Mouse (Mus musculus) midbrain, embryonic 14.5 days (tissue): ENCODE measurements around the gene R3hdm4. TPM values are rescaled to one million over a fixed set of nuclear protein-coding genes. Genes with fewer than 3 reads are reported as not detected.

ENCODE experiments used
- ATAC-seq: fragments of 200-750 bp; cut with Nextera tagmentation; 2 replicates; pipeline ENCODE4 v1.8.0; 2017; ENCODE audit warnings: moderate number of reproducible peaks, moderate library complexity; ENCODE audit not compliant: low FRiP score, low TSS enrichment
- DNase-seq: peaks from one replicate; pipeline ENCODE4 v3.0.0-alpha.2; 2015
- H3K27ac ChIP-seq: fragments of 300-500 bp; sonication (generic); replicated peaks from 2 replicates; pipeline ENCODE4 v1.5.1; 2014; ENCODE audit warnings: mild to moderate bottlenecking, low read depth, low read length, moderate library complexity
- H3K27me3 ChIP-seq: fragments of 300-500 bp; sonication (generic); 2 replicates; pipeline ENCODE4 v1.6.1; 2014; ENCODE audit warnings: low read length, control low read depth, mixed read lengths; ENCODE audit not compliant: control insufficient read depth, insufficient read depth
- H3K36me3 ChIP-seq: fragments of 300-500 bp; sonication (generic); 2 replicates; pipeline ENCODE4 v1.6.1; 2014; ENCODE audit warnings: low read length, control low read depth; ENCODE audit not compliant: control insufficient read depth, insufficient read depth
- H3K4me1 ChIP-seq: fragments of 300-500 bp; sonication (generic); 2 replicates; pipeline ENCODE4 v1.6.1; 2014; ENCODE audit warnings: mild to moderate bottlenecking, antibody characterized with exemption, low read length, control low read depth; ENCODE audit not compliant: control insufficient read depth, insufficient read depth
- H3K4me2 ChIP-seq: fragments of 300-500 bp; sonication (generic); 2 replicates; pipeline ENCODE4 v1.6.1; 2014; ENCODE audit warnings: mild to moderate bottlenecking, low read length, moderate library complexity
- H3K4me3 ChIP-seq: fragments of 300-500 bp; sonication (generic); replicated peaks from 2 replicates; pipeline ENCODE4 v1.5.1; 2014; ENCODE audit warnings: low read depth, low read length
- H3K9ac ChIP-seq: fragments of 300-500 bp; sonication (generic); replicated peaks from 2 replicates; pipeline ENCODE4 v1.6.1; 2014; ENCODE audit warnings: mild to moderate bottlenecking, low read length, moderate library complexity
- H3K9me3 ChIP-seq: fragments of 300-500 bp; sonication (generic); 2 replicates; pipeline ENCODE4 v1.6.1; 2016; ENCODE audit warnings: low read length, control low read depth, mixed read lengths; ENCODE audit not compliant: control insufficient read depth
- WGBS: fragments of 180-500 bp; shearing (Covaris S2); extraction: QIAGEN DNeasy Blood & Tissue Kit; methylation state at CpG from one replicate; pipeline ENCODE4 v1.1.7; 2014; 5-methylcytosine and 5-hydroxymethylcytosine counted together
- polyA plus RNA-seq: library from polyadenylated mRNA; unstranded; fragments of >200 nt; fragmentation: Nextera tagmentation; extraction: Ambion mirVana; gene quantifications from 2 replicates; pipeline ENCODE4 v1.2.1, GENCODE M21; 2014

R3hdm4 gene
- polyA plus RNA-seq, 1 experiment from 2014 or later = 220 TPM

DNA sequence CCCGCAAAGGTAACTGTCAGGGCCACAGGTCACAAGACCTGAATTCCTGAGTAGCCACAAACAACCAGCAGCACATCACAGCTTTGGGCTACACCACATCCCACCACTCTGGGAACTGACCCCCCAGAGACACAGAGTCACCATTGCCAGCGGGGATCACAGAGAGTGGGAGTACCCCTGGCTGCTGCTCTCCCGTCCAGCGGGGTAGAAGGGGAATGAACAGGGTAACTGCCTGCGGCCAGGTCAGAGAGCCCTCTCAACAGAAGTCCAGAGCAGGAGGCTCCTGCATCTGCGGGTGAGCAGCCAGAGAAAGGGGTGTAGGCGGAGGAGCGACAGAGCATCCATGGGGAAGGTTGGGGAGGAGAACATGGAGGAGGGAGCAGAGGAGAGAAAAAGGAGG lies 4.9 kb downstream of the R3hdm4 start:
- DNase-seq (no peak), ATAC-seq (no peak)
- Histone ChIP-seq H3K27ac (peak overlapping the region; percentile 73; the same call in 1 of the 2 replicates), H3K4me1 (peaks cover 22% of the 10 kb centered on the region), H3K9ac (peak overlapping the region; percentile 96), H3K9me3 (no peaks in the 10 kb centered on the region), H3K36me3 (peaks cover 13% of the 10 kb centered on the region), H3K27me3 (peaks cover 36% of the 10 kb centered on the region), H3K4me3 (peak overlapping the region; percentile 69), H3K4me2 (peak overlapping the region; percentile 93)
- WGBS = 8% methylated on average over 8 of the region's 8 CpGs

DNA sequence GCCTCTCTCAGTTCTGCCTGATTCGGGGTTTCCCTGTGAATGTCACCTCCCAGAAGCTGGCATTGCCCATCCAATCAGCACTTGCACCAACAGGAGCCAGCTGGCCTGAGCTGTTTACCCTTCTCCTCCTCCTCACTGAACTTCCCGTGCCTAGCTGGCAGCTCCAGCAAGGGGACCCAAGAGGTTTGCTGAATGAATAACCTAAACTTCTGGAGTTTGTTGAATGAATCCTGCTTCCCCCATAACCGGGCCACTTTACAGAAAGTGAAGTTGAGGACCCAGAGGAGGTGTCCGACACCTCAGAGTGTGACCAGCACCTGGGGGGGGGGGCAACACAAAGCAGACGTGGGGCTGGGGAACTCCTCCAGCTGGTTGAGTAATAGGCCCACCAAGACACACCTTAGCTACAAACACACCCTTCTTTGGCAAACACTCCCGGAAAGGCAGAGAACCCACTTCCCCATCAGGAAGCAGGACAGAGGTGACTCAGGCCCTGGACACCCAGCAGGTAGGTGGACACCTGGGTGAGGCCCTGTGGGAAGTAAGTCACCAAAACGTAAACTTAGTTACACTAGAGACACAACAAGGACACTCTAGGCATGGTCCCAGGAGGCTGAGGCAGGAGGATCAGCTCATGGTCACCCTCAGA lies 5.9 kb downstream of the R3hdm4 start:
- H3K36me3 ChIP-seq = peaks cover 21% of the 10 kb centered on the region
- no peak overlapping the region for H3K4me3 ChIP-seq
- no peaks in the 10 kb centered on the region for H3K9me3 ChIP-seq
- H3K27ac ChIP-seq = no peak overlapping the region
- peak overlapping the region; percentile 16; the same call in 1 of the 2 replicates for H3K9ac ChIP-seq
- H3K27me3 ChIP-seq = peaks cover 26% of the 10 kb centered on the region
- no peak for ATAC-seq
- peak overlapping the region; percentile 93 for H3K4me2 ChIP-seq
- peaks cover 22% of the 10 kb centered on the region for H3K4me1 ChIP-seq
- DNase-seq = no peak
- 76% methylated on average over 7 of the region's 7 CpGs for WGBS

DNA sequence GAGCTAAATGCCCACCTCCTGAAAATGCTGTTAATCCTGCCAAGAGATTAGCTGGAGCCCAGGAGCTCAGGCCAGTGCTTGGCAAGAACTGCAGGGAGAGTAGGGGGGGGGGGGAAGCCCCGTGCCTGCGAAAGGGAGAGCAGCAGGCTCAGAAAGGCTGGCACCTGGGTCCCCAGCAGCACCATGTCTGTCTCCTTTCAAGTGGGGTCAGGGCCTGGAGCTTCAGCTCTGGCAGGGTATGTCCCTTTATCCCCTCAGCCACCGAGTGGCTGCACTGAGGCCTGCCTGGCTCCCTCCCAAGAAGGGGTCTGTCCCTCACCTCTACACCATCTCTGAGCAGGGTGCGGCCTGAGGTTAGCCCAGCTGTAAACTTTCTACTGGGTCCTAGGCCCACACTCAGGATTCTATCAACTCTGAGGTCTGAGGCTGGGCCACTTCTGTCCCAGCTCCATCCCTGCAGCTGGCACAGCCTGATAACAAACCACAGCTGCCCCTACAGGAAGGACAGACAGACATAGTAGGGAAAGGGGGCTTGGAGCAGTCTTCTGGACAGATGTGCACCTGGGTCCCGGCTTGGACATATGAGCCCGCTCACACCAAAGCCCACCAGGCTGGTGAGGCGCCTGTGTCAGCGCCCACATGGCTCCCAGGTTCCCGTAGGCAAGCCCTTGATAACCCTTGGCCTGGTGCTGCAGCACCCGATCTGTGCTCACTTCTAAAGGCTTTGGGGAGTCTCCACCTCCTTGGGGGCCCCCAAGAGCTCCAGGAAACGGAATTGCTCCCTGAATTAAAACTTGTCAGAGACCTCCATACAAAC lies 6.7 kb downstream of the R3hdm4 start:
- H3K4me2 ChIP-seq = peak overlapping the region; percentile 6
- H3K9ac ChIP-seq = peak overlapping the region; percentile 16; the same call in 1 of the 2 replicates
- H3K36me3 ChIP-seq = peaks cover 21% of the 10 kb centered on the region
- peak; percentile 47 for DNase-seq
- H3K4me1 ChIP-seq = peaks cover 25% of the 10 kb centered on the region
- no peak for ATAC-seq
- 67% methylated on average over 10 of the region's 11 CpGs for WGBS
- H3K27me3 ChIP-seq = peaks cover 19% of the 10 kb centered on the region
- no peak overlapping the region for H3K4me3 ChIP-seq
- H3K27ac ChIP-seq = peak overlapping the region; percentile 1; the same call in 1 of the 2 replicates
- no peaks in the 10 kb centered on the region for H3K9me3 ChIP-seq

DNA sequence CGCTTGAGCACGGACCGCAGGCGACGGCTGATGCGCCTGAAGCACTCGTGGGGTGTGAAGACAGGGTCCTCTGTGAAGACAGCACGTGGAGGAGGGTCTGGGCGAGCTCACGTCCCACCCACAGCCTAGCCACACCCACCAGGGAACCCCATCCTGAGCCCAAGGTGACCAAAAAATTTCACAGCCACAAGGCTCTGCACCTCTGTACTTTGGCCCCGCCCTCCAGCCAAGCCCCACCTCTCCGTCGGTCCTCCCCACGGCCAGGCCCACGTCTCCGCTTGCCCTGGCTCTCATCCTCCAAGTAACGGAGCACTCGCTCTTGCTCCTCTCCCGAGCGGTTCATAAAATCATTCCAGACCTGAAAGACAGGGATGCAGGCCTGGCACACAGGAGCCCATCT lies 8.6 kb downstream of the R3hdm4 start:
- Histone ChIP-seq H3K4me2 (no peak overlapping the region), H3K9ac (no peak overlapping the region), H3K4me3 (no peak overlapping the region), H3K27me3 (no peaks in the 10 kb centered on the region), H3K9me3 (no peaks in the 10 kb centered on the region), H3K27ac (no peak overlapping the region), H3K36me3 (peaks cover 21% of the 10 kb centered on the region), H3K4me1 (peaks cover 25% of the 10 kb centered on the region)
- WGBS = 65% methylated on average over 20 of the region's 20 CpGs
- ATAC-seq = no peak
- no peak for DNase-seq

DNA sequence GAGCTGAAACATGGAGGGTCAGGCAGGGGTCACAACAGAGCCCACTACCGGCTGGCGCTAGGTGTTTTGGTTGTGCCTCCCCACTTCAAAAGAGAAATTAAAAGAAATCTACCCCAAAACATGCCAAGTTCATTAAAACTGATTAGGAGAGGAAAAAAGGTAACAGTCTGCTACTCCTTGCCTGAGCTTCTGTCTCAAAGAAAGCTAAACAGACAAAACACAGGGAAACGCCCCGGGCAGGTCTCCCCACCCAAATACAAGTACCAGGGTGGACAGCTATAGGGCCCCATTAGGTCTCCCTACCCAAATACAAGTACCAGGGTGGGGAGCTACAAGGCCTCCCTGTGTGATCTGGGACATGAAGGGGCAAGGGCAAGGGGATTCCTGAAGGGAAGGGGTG lies 10.5 kb downstream of the R3hdm4 start, which contains the start of gene Gm26602:
Gene Gm26602, plus strand, starts transcription at position 301 of the 400 bp plus-strand sequence.
- Histone ChIP-seq H3K27me3 (no peaks in the 10 kb centered on the region), H3K4me3 (0 out of 2 replicates have a peak within 1 kb of the TSS, but pooled peaks have one; percentile 58), H3K9ac (peak within 1 kb of the TSS; percentile 82; the same call in 1 of the 2 replicates), H3K4me2 (no peak within 1 kb of the TSS; the same call in 1 of the 2 replicates), H3K9me3 (no peaks in the 10 kb centered on the region), H3K27ac (peak within 1 kb of the TSS; percentile 97), H3K4me1 (peaks cover 19% of the 10 kb centered on the region), H3K36me3 (peaks cover 35% of the 10 kb centered on the region)
- ATAC-seq (no peak), DNase-seq (no peak)
- WGBS = 96% methylated on average over 4 of the region's 4 CpGs

DNA sequence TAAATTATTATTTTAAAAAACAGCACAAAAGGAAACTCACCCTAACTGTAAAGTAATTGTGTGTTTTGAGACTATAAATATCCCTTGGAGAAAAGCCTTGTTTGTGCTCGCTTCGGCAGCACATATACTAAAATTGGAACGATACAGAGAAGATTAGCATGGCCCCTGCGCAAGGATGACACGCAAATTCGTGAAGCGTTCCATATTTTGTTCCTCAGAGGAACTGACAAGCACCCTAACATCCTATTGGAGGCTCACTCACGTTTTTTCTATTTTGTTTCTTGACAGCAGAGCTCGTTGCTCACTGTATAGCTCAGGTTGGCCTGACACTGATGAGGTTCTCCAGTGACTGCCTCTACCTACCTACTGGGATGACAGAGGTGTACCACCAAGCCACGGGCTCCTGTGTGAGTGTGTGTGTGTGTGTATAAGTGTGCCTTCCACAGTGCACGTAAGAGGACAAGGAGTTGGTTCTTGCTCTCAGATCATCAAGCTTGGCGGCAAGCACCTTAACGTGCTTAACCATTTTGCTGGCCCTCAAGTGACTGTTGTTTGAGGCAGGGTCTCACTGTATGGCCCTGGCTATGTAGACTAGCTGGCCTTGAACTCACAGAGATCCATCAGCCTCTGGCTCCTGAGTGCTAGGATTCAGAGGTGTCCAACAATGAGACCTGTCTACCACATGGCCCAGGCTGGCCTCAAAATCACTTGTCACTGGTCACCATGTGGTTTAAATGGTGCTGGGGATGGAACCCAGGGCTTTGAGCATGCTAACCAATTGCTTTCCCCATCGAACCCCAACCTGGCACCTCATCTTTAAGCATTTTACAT lies 11.7 kb downstream of the R3hdm4 start:
- WGBS = 23% methylated on average over 14 of the region's 14 CpGs
- Histone ChIP-seq H3K4me1 (peaks cover 9% of the 10 kb centered on the region), H3K27ac (peak overlapping the region; percentile 97), H3K4me3 (peak overlapping the region; percentile 58), H3K9me3 (no peaks in the 10 kb centered on the region), H3K36me3 (peaks cover 45% of the 10 kb centered on the region), H3K4me2 (peak overlapping the region; percentile 53), H3K9ac (peak overlapping the region; percentile 82), H3K27me3 (no peaks in the 10 kb centered on the region)
- DNase-seq (no peak), ATAC-seq (peak; percentile 66)

DNA sequence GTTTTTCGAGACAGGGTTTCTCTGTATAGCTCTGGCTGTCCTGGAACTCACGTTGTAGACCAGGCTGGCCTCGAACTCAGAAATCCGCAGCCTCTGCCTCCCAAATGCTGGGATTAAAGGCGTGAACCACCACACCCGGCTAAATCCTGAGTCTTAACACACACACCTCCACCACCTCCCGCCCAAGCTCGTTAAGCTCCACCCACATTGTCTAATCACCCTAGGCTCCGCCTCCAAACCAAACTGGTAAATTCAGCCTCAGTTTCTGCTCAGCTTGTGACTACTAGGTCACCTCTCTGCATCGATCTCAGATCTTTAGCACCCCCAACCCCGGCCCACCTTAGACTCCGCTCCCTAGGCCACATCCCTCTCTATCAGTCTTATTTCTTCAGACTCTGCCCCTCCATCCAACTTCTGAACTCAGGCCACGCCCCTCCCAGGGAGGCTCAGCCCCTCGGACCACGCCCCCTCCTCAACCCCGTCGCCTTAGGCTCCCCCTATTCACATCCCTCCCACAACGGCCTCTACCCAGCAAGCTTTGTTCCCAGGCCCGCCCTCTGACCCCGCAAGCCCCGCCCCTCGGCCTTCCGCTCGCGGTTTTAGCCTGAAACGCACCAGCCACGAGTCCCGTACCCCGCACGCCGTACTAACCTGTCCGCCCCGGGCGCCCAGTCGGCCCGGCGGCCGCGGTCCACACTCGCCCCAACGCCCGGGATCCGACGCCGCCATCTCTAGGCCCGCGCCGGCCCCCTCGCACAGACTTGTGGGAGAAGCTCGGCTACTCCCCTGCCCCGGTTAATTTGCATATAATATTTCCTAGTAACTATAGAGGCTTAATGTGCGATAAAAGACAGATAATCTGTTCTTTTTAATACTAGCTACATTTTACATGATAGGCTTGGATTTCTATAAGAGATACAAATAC lies 12.6 kb downstream of the R3hdm4 start, which contains the start of gene Med16:
Gene Med16, minus strand, starts transcription at position 757 of the 925 bp plus-strand sequence.
- peaks cover 50% of the 10 kb centered on the region for H3K36me3 ChIP-seq
- peak; percentile 93 for ATAC-seq
- peak within 1 kb of the TSS; percentile 82 for H3K9ac ChIP-seq
- peak; percentile 95 for DNase-seq
- H3K4me3 ChIP-seq = peak within 1 kb of the TSS; percentile 58
- H3K27me3 ChIP-seq = no peaks in the 10 kb centered on the region
- peak within 1 kb of the TSS; percentile 53 for H3K4me2 ChIP-seq
- peak within 1 kb of the TSS; percentile 97 for H3K27ac ChIP-seq
- WGBS = 2% methylated on average over 52 of the region's 52 CpGs
- H3K9me3 ChIP-seq = no peaks in the 10 kb centered on the region
- H3K4me1 ChIP-seq = peaks cover 3% of the 10 kb centered on the region; the same call in 1 of the 2 replicates
